Mouse (Mus musculus) colon, adult 2 months (tissue): Measurements from ENCODE around the gene Snx9. TPM values are rescaled to one million over a fixed set of nuclear protein-coding genes. Genes with fewer than 3 reads are reported as not detected.

Source experiments
- polyA plus RNA-seq: library from polyadenylated mRNA; depleted of rRNA; stranded (reverse); fragments of >200 nt; gene quantifications from 2 replicates; pipeline ENCODE4 v1.2.3, GENCODE M21; 2012; rRNA removed

The Snx9 gene
- 33.2 and 37.5 TPM in 2 replicates for polyA plus RNA-seq

DNA sequence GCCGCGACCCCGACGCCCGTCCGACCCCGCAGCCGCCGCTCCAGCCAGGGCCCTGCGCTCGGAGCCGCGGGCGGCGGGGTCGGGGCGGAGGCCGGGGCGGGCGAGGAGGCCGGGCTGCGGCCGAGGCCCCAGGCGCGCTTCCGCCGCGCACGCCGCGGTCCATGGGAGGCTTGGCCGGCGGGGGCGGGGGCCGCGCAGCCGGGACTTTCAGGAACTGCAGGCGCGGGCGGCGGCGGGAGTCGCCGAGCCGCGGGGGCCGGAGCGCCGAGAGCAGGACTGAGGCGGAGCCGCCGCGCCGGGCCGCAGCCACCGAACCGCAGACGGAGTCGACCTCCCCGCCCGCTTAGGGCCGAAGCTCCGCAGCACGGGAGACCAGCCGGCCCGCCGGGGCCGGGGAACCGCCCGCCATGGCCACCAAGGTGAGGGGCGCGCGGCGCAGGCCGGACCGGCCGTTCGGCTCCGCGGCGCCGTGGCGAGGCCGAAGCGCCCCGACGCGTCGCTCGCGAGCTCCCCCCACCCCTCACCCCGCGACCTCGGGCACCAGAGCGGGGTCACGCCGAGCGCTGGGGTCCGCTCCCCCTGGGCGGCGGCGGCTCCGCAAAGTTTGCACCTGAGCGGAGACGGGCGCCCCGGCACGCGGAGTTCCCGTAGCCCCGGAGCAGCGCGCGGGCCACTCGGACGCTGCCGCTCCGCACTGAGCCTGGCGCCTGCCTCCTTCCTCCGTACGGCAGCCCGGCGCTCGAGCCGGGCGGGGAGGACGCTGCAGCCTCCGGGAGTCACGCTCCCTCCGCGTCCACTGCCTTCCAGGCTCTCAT lies at the start of gene Snx9:
Snx9 (plus strand) TSS at position 202 of the 815 bp plus-strand sequence.

DNA sequence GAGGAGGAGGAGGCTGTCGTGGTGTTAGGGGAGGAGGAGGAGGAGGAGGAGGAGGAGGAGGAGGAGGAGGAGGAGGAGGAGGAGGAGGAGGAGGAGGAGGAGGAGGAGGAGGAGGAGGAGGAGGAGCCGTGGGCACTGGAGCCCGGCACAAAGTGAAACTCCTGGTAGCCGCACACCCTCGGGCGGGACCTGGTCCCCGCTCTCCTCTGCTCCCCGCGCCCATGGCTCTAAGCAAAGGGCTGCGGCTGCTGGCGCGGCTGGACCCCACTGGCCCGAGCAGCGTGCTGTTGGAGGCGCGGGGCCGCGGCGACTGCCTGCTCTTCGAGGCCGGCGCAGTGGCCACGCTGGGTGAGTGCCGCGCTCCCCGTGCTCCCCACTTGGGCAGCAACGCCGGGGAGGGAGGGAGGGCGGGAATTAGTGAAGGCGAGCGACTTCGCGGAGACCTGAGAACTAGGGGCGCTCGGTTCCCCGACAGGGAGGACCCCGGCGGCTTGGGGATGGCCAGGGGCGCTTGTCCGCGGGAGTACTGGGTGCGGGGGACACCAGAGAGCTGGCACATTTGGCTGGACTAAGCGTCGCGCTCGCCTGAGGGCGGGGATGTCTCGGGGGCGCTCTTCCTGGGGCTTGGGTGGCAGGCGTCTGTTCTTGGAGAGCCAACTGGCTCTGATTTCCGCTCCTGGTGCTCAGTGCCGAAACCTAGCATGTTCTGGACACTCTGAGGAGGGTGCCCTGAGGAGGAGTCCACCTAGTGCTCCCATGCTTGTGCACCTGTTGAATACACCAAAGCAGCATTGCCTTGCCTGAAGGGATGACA lies 100.3 kb downstream of the Snx9 start, which contains the start of gene Synj2:
Synj2 (plus strand) TSS at position 51 of the 814 bp plus-strand sequence.

Other genes with a start within 250 kb of the Snx9 start
- gene Synj2, start 100.0 kb downstream of the Snx9 start, polyA plus RNA-seq: 13.7 and 14.5 TPM in 2 replicates
- 2.2 and 2.6 TPM in 2 replicates for gene Serac1, start 238.4 kb downstream of the Snx9 start, polyA plus RNA-seq
- gene Gtf2h5, start 238.5 kb downstream of the Snx9 start, polyA plus RNA-seq: 6.1 and 6.9 TPM in 2 replicates